Mouse (Mus musculus): ENCODE data around the gene Slc7a5.

DNA sequence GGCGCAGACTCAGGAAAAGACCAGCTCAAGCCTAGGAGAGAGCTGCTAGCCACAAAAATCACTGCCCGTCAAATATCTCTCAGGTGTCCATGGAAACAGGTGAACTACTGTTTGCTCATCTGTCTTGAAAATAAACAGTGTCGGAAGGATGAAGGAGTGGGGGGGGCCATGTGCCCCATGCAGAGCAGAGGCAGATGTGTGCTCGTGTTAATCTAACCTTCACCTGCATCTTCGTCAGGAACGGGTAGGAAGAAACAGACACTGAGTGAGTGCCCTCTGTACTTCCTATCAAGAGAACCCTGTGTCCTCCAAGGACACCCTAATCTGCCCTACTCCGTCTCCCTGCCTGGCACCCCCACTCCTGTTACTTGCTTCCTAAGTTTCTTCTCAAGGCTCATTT is 55.8 kb downstream of the Slc7a5 start:
- TF ChIP-seq ZC3H11A (IDR thresholded peaks at IDR 0.05; ENCODE audit: borderline replicate concordance, low read depth, low read length): no peak
- TF ChIP-seq ZNF384 (IDR thresholded peaks at IDR 0.05; ENCODE audit: low read depth, low read length): no peak
- TF ChIP-seq CHD2 (IDR thresholded peaks at IDR 0.05; ENCODE audit: low read depth, low read length): no peak

All from ES-E14 (cell line).